Mouse (Mus musculus) heart, adult 8-10 months (tissue): Measurements from ENCODE around the gene Flt3l. TPM values are rescaled to one million over a fixed set of nuclear protein-coding genes. Genes with fewer than 3 reads are reported as not detected.
A peak's percentile ranks its signal among the peaks of the same experiment; 100 is the strongest.
"Not testable (repeated sequence)": the region's sequence is repeated elsewhere in the genome, so short reads cannot be mapped to it uniquely, and the experiment has no call there.

Experiments
- DNase-seq: peaks from one replicate; pipeline ENCODE4 v3.0.0; 2022; ENCODE audit warnings: low spot score
- total RNA-seq, 4 experiments: library from RNA; stranded (reverse); gene quantifications; 2 replicates each; pipeline ENCODE4 v1.2.4; 2022

Gene Flt3l
- total RNA-seq, 4 experiments from 2014 or later: 6.1 to 7.9 (median 6.5) TPM

DNA sequence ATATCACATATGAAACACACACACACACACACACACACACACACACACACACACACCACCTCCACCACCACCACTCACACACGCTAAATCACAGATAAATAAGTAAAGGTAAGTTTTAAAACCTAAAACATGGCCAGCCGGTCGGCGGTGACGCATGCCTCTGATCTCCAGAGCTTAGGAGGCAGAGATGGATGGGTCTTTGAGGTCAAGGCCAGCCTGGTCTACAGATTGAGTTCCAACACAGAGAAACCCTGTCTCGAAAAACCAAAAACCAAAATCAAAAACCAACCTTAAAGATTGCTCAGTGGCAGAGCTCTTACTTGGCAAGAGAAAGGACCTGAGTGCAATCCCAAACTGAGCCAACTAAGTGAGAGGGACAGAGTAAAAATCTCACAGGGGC lies 36.2 kb downstream of the Flt3l start:
- no peak for DNase-seq

DNA sequence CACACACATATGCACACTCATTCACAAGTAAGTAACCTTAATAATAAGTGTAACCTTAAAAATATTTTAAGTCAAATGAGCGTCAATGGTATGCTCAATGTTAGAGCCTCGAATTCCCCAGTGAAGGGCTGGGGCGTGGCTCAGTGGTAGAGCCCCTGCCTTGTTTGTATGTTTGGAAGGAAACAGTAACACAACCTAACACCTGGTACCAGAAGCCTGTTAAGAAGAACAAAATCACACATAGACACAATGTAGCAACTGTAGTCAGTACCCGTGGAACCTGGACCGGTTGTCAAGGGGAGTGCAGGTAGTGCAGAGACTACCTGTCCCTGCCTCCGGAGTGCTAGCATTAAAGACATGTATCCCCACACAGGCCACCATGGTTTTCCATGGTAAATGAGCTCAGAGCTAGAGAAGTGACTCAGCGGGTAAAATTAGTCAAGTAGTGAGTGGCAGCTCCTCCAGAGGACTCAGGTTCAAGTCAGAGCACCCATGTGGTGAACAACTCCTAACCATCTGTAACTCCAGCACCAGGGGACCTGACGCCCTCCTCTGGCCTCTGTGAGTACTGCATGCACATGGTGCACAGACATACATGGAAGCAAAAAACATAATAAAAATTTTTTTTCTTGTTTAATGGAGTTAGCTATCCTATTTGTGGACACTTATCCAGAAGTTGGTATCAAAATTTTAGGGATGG lies 37.5 kb downstream of the Flt3l start:
- no peak for DNase-seq

DNA sequence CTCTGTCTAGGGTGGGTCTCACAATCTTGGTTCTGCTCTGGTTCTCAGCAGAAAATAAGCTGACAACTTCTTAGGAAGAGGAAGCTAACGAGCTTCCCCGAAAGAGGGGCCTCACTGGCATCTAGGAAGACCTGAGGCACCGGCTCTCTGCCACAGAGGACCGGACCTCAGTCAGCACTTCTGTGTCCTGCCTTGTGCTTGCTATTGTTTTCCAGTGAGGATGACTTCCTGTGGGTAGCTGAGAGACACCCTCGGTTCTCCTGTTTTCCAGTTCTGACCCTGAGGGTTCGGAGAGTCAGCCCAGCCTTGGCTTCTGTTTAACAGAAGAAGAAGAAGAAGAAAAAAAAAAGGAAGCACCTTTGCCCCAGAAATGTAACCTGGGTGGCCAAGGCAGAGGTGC lies 38.8 kb downstream of the Flt3l start:
- no peak for DNase-seq

DNA sequence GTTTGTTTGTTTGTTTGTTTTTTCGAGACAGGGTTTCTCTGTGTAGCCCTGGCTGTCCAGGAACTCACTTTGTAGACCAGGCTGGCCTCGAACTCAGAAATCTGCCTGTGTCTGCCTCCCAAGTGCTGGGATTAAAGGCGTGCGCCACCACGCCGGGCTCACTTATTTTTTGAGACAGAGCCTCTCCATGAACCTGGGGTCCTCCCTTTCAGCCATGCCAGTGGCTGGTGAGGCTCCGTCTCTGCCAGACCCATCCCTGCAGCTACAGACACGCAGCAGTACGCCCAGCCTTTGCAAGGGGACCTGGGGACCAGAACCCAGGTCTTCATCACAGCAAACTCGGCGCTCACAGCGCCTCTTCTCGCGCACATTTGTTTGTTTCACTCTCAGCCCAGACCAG lies 40.3 kb downstream of the Flt3l start:
- DNase-seq: not testable (repeated sequence)

DNA sequence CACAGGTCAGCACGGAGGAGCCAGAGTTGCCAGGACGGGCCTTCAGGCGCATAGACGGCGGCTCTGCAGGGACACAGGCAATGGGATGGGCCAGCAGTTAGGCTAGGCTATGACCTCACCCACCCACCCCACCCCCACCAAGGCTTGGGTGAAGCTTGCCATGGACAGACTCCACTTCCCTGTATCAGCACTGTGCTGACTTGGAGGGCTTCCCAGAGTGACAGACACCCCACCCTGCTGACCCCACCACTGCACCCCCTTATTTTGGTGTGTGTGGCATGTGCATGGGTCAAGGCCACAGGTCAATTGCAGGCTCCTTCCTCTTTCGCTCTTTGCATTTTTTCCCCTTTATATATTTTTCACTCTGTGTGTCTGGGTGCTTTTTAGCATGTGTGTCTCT lies 40.9 kb downstream of the Flt3l start:
- no peak for DNase-seq

DNA sequence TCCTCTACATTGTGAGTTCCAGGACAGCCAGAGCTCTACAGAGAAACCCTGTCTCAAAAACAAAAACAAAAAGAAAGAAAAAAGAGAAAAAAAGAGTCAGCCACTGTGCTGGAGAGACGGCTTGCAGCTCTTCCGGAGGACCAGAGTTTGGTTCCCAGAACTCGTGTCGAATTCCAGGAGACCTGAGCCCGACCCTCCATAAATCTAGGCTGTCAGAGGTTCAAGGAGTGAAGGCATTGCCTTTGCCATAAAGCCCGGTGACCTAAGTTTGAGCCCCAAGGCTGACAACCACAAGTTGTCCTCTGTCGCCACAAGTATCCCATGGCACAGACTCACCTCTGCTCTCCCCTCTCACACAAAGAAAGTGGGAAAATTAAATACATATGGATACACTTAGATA lies 42.1 kb downstream of the Flt3l start:
- DNase-seq: no peak

DNA sequence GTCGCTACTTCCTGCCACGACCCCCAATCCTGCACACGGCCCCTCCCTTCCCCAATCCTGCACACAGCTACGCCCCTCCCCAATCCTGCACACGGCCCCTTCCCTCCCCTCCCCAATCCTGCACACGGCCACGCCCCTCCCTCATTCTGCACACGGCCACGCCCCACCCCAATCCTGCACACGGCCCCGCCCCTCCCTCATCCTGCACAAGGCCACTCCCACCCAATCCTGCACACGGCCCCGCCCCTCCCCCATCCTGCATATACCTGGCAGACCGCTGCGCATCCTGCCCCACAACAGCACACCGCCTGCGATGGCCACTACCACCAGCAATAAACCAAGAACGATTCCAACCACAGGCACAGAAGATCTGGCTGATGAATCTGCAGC lies 42.7 kb downstream of the Flt3l start:
- DNase-seq: no peak

DNA sequence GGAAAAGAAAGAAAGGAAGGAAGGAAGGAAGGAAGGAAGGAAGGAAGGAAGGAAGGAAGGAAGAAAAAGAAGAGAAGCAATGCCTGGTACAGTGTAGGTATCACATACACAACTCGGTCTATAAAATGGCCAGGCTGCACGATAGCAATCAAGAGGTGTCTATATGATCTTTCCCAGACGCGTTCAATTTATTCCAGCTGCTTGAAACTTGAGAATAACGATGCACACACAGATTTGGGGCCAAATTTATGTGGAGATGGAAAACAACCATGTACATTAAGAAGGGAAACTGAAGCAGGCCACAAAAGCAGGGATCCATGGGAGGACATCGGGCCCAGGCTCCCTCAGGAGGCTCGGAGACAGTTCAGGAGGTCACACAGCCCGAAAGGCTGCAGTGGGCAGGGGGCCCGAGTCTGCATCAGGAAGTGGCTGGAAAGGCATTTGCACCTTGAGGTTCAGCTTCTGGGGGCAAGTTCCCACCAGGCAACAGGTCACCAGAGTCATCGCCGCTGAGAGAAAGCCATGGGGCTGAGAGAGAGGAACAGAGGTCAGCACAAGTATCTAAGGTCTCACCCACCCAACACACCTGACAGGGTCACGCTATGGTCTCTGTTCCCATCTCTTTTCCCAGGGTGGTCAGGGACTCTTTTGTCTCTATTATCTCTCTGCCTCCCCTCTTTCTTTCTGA lies 43.3 kb downstream of the Flt3l start:
- no peak for DNase-seq

DNA sequence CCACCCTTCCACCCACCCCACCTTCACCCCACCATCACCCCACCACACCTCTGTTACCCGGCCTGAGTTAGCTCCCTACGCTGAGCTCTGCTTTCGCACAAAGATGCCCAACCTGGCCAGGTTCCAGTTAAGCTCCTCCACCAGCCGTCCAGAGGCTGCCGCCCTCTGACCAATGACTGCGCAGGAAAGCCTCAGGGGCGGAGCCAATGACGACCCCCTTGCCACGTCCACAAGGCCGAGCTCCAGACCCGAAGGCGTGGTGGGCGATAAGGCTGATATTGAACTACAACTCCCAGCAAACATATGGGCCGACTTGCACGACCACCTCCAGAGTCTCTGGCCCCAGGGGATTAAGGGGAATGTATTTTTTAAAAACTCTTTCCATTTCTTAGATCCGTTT lies 44.2 kb downstream of the Flt3l start, which contains the start of gene Rcn3:
TSS of gene Rcn3 (minus strand) at position 174 of the 400 bp plus-strand sequence.
- peak; percentile 82 for DNase-seq

DNA sequence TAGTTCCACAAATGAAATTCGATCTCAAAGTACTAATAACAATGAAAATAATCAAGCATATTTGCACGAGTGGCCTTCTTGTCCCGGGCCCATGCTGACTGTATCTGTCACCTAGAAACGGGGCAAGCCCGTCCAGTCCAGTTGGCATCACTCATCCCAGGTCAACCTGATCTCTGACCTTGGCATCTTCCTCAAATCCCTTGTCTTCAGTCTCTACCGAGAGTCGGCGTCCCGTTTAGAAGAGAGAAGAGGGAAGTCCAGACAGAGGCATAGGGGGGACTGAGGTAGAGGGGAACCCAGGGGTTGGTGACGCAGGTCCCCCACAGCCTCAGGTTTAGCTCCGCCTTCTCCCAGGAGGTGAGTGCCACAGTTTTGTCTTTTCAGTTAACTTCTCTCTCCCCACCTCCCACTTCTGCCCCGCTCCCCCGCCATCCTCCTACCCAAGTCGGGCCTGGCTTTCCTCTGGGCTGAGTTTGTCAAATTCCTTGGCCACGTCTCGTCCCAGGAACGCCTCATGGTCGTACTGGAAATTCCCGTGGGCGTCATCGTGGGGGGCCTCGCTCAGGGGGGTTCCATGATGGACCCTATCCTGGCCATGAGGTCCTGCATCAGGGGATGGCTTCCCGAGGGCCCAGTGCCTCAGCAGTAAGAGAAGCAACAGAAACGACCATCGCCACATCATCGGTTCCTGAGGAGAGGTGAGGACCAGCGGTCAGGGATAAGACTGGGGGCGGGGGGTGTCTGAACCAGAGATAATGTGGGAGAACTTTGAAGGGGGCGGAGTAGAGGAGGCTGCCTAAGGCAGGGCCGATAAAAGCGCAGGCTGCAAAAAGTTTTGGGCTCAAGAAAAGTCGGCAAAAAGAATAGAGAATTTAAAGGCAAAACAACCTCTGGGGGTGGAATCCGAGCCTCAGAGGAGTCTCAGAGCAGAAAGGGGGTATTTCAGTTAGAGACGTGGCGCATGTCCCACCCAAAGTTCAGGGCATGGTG lies 44.9 kb downstream of the Flt3l start:
- DNase-seq: no peak

DNA sequence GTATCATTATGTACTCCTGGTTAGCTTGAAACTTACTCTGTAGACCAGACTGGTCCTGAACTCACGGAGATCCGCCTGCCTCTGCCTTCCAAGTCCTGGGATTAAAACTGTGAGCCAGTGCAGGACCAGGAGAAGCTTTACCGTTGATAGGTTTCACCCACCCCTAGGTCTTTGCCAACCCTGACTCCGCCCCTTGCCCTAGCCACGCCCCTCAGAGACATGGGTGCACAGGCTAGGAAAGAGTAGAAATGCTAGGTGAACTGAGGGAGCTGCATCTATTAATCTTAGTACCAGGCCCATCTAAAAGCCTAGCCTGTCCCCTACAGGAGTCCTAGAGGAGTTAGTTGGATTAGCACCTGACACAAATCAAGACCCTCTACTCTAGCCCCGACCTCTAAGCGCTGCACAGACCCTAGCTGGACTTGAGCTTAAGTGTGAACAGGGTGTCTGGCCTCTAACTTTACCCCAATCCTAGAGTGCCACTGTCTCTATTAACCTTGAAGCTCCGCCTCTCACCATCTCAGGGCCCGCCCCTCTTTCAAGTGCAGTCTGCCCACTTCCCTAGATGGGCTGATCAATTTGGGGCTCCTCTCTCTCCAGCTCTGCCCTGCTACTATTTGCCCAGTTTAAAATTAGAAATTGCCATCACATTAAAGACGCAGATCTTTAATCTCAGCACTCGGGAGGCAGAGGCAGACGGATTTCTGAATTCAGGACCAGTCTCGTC lies 45.8 kb downstream of the Flt3l start:
- no peak for DNase-seq

DNA sequence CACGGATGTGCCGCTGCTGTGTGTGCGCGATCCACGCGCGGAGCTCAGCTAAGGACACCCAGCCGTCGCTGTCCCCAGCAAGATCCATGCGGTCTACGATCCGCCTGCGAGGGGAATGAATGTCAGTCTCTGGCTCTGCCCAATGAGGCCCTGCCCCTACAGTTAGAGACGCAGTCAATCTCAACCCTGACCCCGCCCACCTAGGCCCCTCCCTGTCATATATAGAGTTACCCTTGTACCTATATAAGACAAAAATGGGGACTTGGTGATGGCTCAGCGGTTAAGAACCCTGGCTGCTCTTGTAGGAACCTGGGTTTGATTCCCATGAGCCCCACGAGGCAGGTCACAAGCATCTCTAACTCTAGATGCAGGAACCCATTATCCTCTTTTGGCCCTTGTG lies 47.6 kb downstream of the Flt3l start:
- no peak for DNase-seq

DNA sequence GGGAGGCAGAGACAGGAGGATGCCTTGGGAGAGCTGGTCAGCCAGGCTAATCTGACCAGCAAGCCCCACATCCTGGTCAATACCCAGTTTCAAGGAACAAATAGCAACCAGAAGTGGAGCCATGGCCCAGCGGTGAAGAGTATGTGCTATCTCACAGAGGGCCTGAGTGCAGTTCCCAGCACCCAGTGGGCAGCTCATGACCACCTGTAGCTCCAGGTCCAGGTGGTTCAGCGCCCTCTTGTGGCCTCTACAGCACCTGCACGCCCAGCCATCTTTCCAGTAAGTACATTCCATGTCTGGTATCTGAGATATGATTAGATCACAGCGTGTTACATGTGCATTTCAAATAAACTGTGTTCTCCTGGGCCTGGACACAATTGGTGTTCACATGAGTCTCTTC lies 50.1 kb downstream of the Flt3l start:
- no peak for DNase-seq

DNA sequence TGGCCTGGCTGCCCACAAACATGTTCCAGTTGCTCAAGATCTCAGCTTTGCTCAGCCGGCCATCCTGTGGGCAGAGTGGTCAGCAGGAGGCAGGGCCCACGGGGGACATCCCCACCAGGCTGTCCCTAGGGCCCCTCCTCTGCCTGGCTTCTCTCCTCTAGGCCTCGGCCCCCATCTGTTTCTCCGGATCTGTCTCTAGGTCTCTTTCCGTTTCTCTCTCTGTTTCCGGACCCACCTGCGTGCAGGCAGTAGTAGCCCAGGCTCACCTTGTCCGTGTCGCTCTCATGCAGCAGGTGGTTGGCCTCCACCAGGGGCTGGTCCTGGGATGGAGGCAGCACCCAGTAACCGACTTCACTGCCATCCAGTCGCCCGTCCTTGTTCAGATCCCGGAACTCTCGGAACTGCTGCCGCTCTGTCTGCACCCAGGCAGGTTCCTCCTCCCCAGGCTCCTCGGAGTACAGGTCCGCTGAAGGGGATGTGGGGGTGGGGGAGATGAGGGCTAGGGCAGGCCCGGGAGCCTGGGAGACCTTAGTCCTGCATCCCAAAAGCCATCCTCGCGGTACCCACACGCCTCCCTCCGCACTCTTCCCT lies 52.8 kb downstream of the Flt3l start:
- DNase-seq: no peak

DNA sequence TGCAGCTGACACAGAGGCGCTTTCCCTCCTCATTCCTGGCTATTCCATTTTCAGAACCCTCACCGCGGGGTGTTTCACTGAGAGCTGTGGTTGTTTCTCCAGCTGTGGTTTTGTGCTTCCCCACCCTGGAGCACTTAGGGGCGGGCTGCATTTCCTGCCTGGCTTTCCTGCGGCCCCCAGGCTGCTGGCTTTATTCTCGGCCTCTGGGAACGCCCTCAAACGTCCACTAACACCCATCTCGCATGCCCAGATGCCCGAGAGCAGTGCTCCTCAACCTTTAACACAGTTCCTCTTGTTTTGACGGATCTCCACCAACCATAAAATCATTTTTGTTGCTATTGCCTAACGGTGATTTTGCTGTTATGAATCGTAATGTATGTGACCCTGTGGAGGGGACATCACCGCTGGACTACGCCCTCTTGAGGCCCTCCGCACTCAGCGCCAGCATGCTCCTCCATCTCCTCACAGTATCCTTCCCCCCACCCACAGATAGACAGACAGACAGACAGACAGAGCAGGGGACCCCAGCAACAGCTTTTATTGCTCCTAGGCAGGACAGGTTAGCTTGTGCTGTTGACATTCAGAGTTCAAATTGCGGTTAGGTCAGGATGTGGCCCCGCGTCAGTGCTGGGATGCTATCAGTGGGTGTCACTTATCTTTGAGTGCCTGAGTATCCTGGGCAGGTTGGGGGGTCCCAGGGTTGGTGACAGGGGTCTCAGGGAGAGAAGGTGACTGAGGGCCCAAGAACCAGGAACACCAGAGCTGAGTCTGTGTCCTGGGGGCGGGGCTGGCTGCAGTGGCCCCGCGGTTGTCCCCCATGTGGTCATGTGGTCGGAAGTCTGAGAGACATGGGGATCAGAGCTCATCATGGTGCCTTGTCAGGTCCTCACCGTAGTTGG lies 53.6 kb downstream of the Flt3l start:
- DNase-seq: peak; percentile 80

DNA sequence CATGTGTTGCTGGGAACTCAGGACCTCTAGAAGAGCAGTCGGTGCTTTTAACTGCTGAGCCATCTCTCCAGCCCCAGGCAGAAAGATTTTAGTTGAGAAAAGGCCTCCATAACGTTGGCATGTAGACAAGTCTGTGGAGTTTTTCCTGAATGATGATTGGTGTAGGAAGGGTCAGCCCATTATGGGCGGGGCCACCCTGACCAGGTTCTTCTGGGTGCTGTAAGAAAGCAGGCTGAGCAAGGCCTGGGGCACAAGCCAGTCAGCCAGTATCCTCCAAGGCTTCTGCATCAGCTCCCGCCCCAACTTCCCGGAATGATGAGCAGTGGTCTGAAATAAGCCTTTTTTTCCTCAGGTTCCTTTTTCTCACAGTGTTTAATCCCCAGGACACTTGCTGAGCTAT lies 55.2 kb downstream of the Flt3l start:
- DNase-seq: no peak

DNA sequence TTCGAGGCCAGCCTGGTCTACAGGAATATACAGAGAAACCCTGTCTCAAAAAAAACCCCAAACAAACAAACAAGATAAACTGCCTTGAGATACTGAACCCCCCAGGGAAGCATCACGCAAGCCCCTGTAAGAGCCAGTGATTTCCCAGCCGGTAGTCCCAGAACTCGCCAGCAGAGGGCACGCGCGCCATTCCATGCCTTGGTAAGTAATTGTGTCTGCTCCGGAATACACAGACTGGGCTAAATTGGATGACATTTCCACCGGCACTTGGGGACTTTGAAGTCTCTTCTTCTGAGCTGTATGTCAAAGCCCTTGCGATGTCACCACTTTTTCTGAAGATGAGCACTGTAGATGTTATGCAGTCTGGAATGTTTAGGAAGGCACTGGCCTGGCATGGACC lies 56.4 kb downstream of the Flt3l start:
- peak; percentile 94 for DNase-seq
